Mouse (Mus musculus): ENCODE results near the gene Tnc. TPM values are rescaled to one million over a fixed set of nuclear protein-coding genes. Genes with fewer than 3 reads are reported as not detected.

Tnc gene
- polyA plus RNA-seq, 1 experiment: 29.8 TPM

DNA sequence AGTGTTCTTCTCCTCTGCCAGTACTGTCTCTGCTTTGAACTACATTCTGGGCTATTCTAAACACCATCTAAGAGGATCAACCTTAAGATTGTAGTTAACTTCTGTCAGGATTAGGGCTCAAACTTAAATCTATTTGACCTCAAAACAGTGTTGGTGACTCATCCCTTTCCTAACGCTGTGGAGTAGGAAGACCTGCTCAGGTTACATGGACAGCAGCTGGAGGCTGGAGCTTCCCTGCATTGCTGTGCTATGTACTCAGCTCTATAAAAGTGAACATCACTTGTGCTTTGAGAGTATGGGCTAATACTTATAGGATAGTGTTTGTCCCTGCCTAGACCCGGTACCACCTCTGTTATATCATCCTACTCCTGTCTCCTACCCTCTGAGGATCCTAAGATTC lies 117.3 kb downstream of the Tnc start:
- TF ChIP-seq CTCF (IDR thresholded peaks at IDR 0.05; ENCODE audit: borderline replicate concordance, control insufficient read depth, extremely low read depth, insufficient read depth, low read length, poor library complexity): no peak
- no peak for TF ChIP-seq POLR2A (IDR thresholded peaks at IDR 0.05; ENCODE audit: control insufficient read depth, extremely low read depth, insufficient read depth, low read length, poor library complexity)
- Histone ChIP-seq H3K36me3 (ENCODE audit: control insufficient read depth, insufficient read depth, low read length) (no peaks in the 10 kb centered on the region), H3K4me3 (ENCODE audit: control insufficient read depth, insufficient read depth, low read length) (no peak overlapping the region), H3K27me3 (ENCODE audit: control insufficient read depth, insufficient read depth, low read length) (no peaks in the 10 kb centered on the region), H3K27ac (ENCODE audit: control insufficient read depth, insufficient read depth, low read length) (no peak overlapping the region), H3K4me1 (replicated peaks; ENCODE audit: control insufficient read depth, insufficient read depth, low read length) (no peaks in the 10 kb centered on the region)
- no peak for DNase-seq
- 81% methylated on average over 2 of the region's 2 CpGs for WGBS

DNA sequence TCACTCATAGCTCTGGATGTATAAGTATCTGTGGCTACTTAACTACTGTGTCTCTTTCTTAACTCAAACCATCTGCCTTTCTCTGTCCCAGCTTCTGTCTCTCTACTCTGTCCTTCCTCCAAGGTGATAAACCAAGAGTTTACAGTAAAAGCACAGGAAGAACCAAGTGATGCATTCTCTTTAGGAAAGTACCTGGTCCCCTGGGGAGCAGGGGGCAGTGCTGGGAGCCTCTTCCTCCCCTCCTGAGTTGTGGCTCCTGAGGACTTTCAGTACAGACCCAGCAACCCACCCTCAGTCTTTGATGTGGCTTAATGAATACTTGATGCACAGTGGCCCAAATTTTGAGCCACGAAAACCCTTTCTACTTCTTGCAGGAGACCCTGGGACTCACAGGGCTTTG lies 118.6 kb downstream of the Tnc start:
- no peak for DNase-seq
- no peak for TF ChIP-seq CTCF (IDR thresholded peaks at IDR 0.05; ENCODE audit: borderline replicate concordance, control insufficient read depth, extremely low read depth, insufficient read depth, low read length, poor library complexity)
- no peak for TF ChIP-seq POLR2A (IDR thresholded peaks at IDR 0.05; ENCODE audit: control insufficient read depth, extremely low read depth, insufficient read depth, low read length, poor library complexity)
- H3K27me3 ChIP-seq (ENCODE audit: control insufficient read depth, insufficient read depth, low read length): no peaks in the 10 kb centered on the region
- no peak overlapping the region for H3K4me3 ChIP-seq (ENCODE audit: control insufficient read depth, insufficient read depth, low read length)
- H3K27ac ChIP-seq (ENCODE audit: control insufficient read depth, insufficient read depth, low read length): no peak overlapping the region
- WGBS: 28% methylated on average over 1 of the region's 1 CpGs
- H3K36me3 ChIP-seq (ENCODE audit: control insufficient read depth, insufficient read depth, low read length): no peaks in the 10 kb centered on the region
- H3K4me1 ChIP-seq (replicated peaks; ENCODE audit: control insufficient read depth, insufficient read depth, low read length): no peaks in the 10 kb centered on the region

DNA sequence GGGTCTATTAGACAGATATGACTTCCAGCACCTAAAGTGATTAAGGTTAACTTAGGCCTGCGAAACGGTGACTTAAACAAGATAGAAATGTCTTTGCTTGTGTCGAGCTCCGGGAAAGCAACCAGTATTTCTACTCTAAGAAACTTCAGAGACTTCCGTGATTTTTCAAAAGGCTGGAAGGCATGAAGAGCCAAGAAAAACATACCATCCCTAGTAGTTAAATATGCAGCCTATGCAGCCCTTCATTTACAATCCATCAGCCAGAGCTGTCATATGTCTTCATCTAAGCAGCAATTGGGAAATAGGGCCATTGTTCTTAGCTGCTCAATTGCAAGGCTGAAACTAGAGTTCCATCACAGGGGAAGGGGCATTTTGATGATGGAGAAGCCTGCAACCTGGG lies 129.6 kb downstream of the Tnc start:
- 95% methylated on average over 5 of the region's 5 CpGs for WGBS
- Histone ChIP-seq H3K4me1 (replicated peaks; ENCODE audit: control insufficient read depth, insufficient read depth, low read length) (no peaks in the 10 kb centered on the region), H3K27me3 (ENCODE audit: control insufficient read depth, insufficient read depth, low read length) (no peaks in the 10 kb centered on the region; the same call in 1 of the 2 replicates), H3K4me3 (ENCODE audit: control insufficient read depth, insufficient read depth, low read length) (no peak overlapping the region), H3K27ac (ENCODE audit: control insufficient read depth, insufficient read depth, low read length) (no peak overlapping the region), H3K36me3 (ENCODE audit: control insufficient read depth, insufficient read depth, low read length) (no peaks in the 10 kb centered on the region)
- no peak for DNase-seq
- TF ChIP-seq POLR2A (IDR thresholded peaks at IDR 0.05; ENCODE audit: control insufficient read depth, extremely low read depth, insufficient read depth, low read length, poor library complexity) (no peak), CTCF (IDR thresholded peaks at IDR 0.05; ENCODE audit: borderline replicate concordance, control insufficient read depth, extremely low read depth, insufficient read depth, low read length, poor library complexity) (no peak)

DNA sequence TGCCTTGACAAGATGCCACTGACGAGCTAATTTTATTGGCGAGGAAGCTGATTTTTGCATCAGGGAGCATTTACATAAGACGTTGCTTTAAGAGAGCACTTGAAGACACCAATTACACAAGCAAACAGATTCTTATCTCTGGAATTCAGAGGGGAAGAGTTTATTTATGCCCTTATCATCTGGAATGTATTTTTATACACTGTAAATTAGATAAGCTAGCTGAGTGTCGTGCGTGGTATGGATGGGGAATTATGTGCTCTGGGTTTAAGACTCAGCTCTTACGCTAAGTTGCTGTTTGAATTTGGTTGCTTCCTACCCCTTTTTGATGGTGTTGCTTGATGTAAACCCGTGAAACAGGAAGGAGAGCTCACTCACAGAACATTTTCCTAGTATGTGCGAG lies 130.1 kb downstream of the Tnc start:
- DNase-seq: no peak
- Histone ChIP-seq H3K27me3 (ENCODE audit: control insufficient read depth, insufficient read depth, low read length) (no peaks in the 10 kb centered on the region; the same call in 1 of the 2 replicates), H3K27ac (ENCODE audit: control insufficient read depth, insufficient read depth, low read length) (no peak overlapping the region), H3K36me3 (ENCODE audit: control insufficient read depth, insufficient read depth, low read length) (no peaks in the 10 kb centered on the region), H3K4me3 (ENCODE audit: control insufficient read depth, insufficient read depth, low read length) (no peak overlapping the region), H3K4me1 (replicated peaks; ENCODE audit: control insufficient read depth, insufficient read depth, low read length) (no peaks in the 10 kb centered on the region)
- TF ChIP-seq CTCF (IDR thresholded peaks at IDR 0.05; ENCODE audit: borderline replicate concordance, control insufficient read depth, extremely low read depth, insufficient read depth, low read length, poor library complexity) (no peak), POLR2A (IDR thresholded peaks at IDR 0.05; ENCODE audit: control insufficient read depth, extremely low read depth, insufficient read depth, low read length, poor library complexity) (no peak)
- WGBS: 76% methylated on average over 8 of the region's 8 CpGs

DNA sequence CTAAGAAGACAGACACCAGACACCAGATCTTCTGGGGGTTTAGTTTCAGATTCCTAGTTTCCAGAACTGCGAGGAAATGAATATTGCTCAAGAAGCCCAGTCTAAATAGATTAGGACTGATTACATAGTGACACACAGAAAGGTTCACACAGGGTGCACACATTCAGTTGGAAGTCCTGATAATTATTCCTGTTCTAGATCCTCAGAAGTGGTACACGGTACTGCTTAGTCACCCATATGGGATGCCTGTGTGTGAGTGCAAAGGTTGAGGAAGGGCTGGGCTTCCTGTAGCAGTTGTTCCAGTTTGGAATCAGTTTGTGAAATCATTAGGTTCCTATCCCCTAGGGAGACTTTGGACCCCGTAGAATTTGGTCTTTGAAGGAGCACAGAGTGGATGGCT lies 130.5 kb downstream of the Tnc start:
- no peak for DNase-seq
- H3K4me3 ChIP-seq (ENCODE audit: control insufficient read depth, insufficient read depth, low read length): no peak overlapping the region
- H3K4me1 ChIP-seq (replicated peaks; ENCODE audit: control insufficient read depth, insufficient read depth, low read length): no peaks in the 10 kb centered on the region
- H3K27ac ChIP-seq (ENCODE audit: control insufficient read depth, insufficient read depth, low read length): no peak overlapping the region
- 91% methylated on average over 3 of the region's 3 CpGs for WGBS
- H3K27me3 ChIP-seq (ENCODE audit: control insufficient read depth, insufficient read depth, low read length): no peaks in the 10 kb centered on the region; the same call in 1 of the 2 replicates
- no peaks in the 10 kb centered on the region for H3K36me3 ChIP-seq (ENCODE audit: control insufficient read depth, insufficient read depth, low read length)
- no peak for TF ChIP-seq POLR2A (IDR thresholded peaks at IDR 0.05; ENCODE audit: control insufficient read depth, extremely low read depth, insufficient read depth, low read length, poor library complexity)
- TF ChIP-seq CTCF (IDR thresholded peaks at IDR 0.05; ENCODE audit: borderline replicate concordance, control insufficient read depth, extremely low read depth, insufficient read depth, low read length, poor library complexity): no peak

Other genes with a start within 250 kb of the Tnc start
- gene Tnfsf8, start 185.7 kb downstream of the Tnc start, polyA plus RNA-seq (2012; rRNA removed): 0.91 and 1.3 TPM in 2 replicates